Mouse (Mus musculus) cerebellum, postnatal 4 days (tissue): ENCODE results near the gene Rabepk.
"Not testable (repeated sequence)": the region's sequence is repeated elsewhere in the genome, so short reads cannot be mapped to it uniquely, and the experiment has no call there.

Source experiments
- DNase-seq, 2 experiments: peaks; one replicate each; pipeline ENCODE4 v3.0.0; 2022; ENCODE audit warnings: low spot score in 2 of 2, mixed read lengths in 1 of 2

Rabepk gene

GRCm38 (mm10) chr2:34764801-34765200, 34.9 kb downstream of the Rabepk start:
- no peak for DNase-seq

DNA sequence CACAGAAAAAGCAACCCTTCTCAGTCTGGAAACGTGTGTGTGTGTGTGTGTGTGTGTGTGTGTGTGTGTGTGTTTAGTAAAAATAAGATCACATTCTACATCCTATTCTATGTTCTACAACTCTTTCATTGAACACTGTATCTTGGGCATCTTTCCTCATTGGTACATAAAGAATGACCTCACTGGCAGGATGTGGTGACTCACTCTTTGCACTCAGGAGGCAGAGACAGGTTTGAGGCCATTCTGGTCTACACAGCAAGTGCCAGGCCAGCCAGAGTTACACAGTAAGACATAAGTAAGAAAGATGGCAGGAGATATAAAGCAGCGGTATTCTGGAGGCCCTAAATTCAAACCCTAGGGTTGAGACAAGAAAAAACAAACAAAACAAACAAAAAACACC, 36.8 kb downstream of the Rabepk start:
- DNase-seq = no peak

DNA sequence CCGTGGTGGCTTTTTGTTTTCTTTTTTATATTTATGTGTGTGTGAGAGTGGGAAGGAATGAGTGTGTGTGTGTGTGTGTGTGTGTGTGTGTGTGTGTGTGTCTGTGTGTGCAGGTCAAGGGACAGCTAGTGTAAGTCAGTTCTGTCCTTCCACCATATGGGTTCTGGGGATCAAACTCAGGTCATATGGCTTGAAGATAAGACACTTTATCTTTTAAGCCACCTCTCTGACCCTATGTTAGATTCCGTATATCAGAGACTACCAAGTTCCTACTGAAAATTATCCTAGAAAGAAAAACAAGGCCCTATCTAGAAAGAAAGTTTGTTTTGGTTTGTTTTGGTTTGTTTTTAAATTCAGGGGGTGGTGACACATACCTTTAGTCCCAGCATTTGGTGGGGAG, 37.5 kb downstream of the Rabepk start:
- DNase-seq = no peak

GRCm38 (mm10) chr2:34761272-34761671, 38.4 kb downstream of the Rabepk start:
- not testable (repeated sequence) for DNase-seq

GRCm38 (mm10) chr2:34757341-34757740, 42.4 kb downstream of the Rabepk start:
- DNase-seq = no peak

GRCm38 (mm10) chr2:34754551-34755358, 45.0 kb downstream of the Rabepk start, which contains the start of gene Gapvd1:
Gene Gapvd1, minus strand, starts transcription at chr2:34755232.
- DNase-seq = peak in 1 of 2 experiments; percentile 23

DNA sequence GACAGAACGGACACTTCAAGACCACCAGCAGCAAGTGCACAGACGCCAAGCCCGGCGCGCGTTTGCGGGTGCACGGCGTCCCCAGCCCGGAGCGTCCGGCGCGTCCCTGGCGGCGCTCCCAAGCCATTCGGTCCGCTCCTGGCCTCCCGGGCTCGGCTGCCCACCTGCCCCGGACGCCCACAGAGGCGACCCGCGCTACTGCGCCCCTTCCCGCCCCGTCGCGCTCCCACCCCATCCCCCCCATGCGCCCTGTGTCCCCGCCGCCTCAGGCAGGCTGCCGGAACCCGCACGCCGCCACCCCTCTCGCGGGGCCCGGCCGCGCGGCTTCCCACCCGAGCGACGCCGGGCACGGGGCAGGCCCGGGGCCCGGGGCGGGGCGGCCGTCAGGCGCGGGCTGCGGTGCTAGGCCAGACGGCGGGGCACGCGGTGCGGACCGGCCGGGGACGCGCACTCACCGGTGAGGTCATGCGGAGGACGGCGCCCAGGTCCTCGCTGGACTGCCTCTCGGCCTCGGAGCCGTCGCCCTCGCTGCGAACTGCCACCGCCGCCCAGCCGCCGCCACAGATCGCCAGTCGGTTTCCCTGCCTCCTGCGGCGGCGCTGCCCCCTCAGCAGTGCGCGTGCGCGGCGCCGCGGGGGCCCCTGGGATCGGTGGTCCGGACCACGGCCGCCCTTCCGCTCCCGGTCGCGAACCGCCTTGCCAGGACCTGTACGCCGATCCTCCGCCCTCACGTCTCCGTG, 45.7 kb downstream of the Rabepk start:
- peak; percentile 66 to 89 for DNase-seq

DNA sequence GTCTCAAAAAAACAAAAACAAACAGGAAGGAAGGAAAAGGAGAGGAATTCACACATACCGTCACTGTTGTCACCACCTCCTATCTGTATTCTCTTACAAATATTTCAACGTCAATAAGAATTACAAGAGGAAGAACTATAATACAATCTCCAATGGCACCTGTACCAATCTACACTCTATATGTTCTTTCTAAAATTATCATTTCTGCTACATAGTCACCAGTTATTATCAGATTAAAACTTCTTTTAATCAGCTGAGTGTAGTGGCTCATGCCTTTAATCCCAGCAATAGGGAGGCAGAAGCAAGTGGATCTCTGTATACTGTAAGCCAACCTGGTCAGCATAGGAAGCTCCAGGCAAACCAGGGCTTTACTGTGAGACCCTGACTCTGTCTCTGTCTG, 49.5 kb downstream of the Rabepk start:
- DNase-seq = no peak

GRCm38 (mm10) chr2:34748479-34748878, 51.2 kb downstream of the Rabepk start:
- no peak for DNase-seq

GRCm38 (mm10) chr2:34745673-34746072, 54.0 kb downstream of the Rabepk start:
- no peak for DNase-seq

GRCm38 (mm10) chr2:34744476-34744875, 55.2 kb downstream of the Rabepk start:
- no peak for DNase-seq

DNA sequence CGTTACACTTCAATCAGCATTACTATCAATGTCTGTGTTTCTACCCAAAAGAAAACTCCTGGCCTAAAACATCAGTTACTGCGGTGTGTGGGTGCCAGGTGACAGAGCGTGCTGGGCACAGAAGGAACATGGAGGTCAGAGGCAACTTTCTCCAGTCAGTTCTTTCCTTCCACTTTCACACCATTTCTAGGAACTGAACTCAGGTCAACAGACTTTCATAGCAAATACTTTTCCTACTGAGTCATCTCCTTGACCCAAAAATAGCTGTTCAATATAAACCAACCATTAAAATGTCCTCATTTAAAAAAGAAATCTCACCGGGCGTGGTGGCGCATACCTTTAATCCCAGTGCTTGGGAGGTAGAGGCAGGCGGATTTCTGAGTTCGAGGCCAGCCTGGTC, 57.0 kb downstream of the Rabepk start:
- no peak for DNase-seq

- no peak for DNase-seq
Measured at GRCm38 (mm10) chr2:34741390-34742159, 58.1 kb downstream of the Rabepk start.

DNA sequence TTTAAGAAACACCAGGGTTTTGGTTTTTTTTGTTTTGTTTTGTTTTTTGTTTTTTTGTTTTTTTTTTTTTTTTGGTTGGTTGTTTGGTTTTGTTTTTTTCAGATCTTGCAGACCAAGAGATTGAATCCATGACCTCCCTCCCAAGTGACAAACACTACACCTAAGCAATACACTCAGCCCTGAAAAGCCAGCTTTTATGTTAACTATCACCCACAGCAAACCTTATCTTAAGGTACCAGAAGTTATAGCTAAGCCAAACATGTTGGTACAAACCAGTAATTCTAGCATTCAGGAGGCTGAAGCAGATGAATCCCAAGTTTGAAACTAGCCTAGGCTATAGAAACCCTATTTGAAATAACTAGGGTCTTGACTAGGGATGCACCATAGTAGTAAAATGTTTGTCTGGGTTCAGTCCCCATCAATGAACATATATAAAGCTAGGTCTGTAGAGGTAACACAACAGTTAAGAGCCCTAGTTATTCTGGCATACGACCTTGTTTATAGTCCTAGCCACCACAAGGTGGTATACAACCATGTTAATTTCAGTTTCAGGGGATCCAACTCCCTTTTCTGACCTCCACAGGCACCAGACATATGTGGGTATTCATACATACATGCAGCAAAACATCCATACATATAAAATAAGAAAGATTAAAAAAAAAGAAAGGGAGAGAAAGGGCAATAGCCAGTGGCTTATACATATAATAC, 59.9 kb downstream of the Rabepk start:
- DNase-seq = no peak

- no peak for DNase-seq
Measured at GRCm38 (mm10) chr2:34737911-34738310, 61.8 kb downstream of the Rabepk start.

- no peak for DNase-seq
Measured at GRCm38 (mm10) chr2:34736626-34737025, 63.1 kb downstream of the Rabepk start.
